Mouse (Mus musculus): ENCODE measurements around the gene Sec14l3.
"Not testable (repeated sequence)": the region's sequence is repeated elsewhere in the genome, so short reads cannot be mapped to it uniquely, and the experiment has no call there.

Sec14l3 gene

GRCm38 (mm10) chr11:4101851-4102250, 37.2 kb downstream of the Sec14l3 start:
- DNase-seq (ENCODE audit: low spot score in 2 of 2), result no peak

- DNase-seq (ENCODE audit: low spot score in 2 of 2), result no peak
Observed at GRCm38 (mm10) chr11:4103522-4103921, 38.9 kb downstream of the Sec14l3 start.

- no peak for DNase-seq (ENCODE audit: low spot score in 2 of 2)
Observed at GRCm38 (mm10) chr11:4104989-4105388, 40.3 kb downstream of the Sec14l3 start.

GRCm38 (mm10) chr11:4105444-4105843, 40.8 kb downstream of the Sec14l3 start:
- peak; percentile 61 to 67 for DNase-seq (ENCODE audit: low spot score in 2 of 2)

GRCm38 (mm10) chr11:4107901-4108300, 43.3 kb downstream of the Sec14l3 start:
- not testable (repeated sequence) for DNase-seq (ENCODE audit: low spot score in 2 of 2)

- no peak for DNase-seq (ENCODE audit: low spot score in 2 of 2)
Observed at GRCm38 (mm10) chr11:4108691-4109090, 44.0 kb downstream of the Sec14l3 start.

GRCm38 (mm10) chr11:4112033-4112432, 47.4 kb downstream of the Sec14l3 start:
- DNase-seq (ENCODE audit: low spot score in 2 of 2), result no peak

GRCm38 (mm10) chr11:4112861-4113260, 48.2 kb downstream of the Sec14l3 start:
- no peak for DNase-seq (ENCODE audit: low spot score in 2 of 2)

- no peak for DNase-seq (ENCODE audit: low spot score in 2 of 2)
Observed at GRCm38 (mm10) chr11:4113496-4113895, 48.9 kb downstream of the Sec14l3 start.

- DNase-seq (ENCODE audit: low spot score in 2 of 2), result no peak
Observed at GRCm38 (mm10) chr11:4113970-4114369, 49.3 kb downstream of the Sec14l3 start.

GRCm38 (mm10) chr11:4114541-4114940, 49.9 kb downstream of the Sec14l3 start:
- not testable (repeated sequence) for DNase-seq (ENCODE audit: low spot score in 2 of 2)

- peak in 1 of 2 experiments; percentile 46 for DNase-seq (ENCODE audit: low spot score in 2 of 2)
Observed at GRCm38 (mm10) chr11:4115407-4115806, 50.8 kb downstream of the Sec14l3 start.

GRCm38 (mm10) chr11:4116458-4117141, 52.0 kb downstream of the Sec14l3 start:
- peak in 1 of 2 experiments; percentile 77 for DNase-seq (ENCODE audit: low spot score in 2 of 2)

- DNase-seq (ENCODE audit: low spot score in 2 of 2), result peak in 1 of 2 experiments; percentile 43
Observed at GRCm38 (mm10) chr11:4117372-4118071, 52.9 kb downstream of the Sec14l3 start.

GRCm38 (mm10) chr11:4118081-4118921, 53.7 kb downstream of the Sec14l3 start:
- peak; percentile 82 to 86 for DNase-seq (ENCODE audit: low spot score in 2 of 2)

GRCm38 (mm10) chr11:4119635-4120034, 55.0 kb downstream of the Sec14l3 start:
- DNase-seq (ENCODE audit: low spot score in 2 of 2), result no peak

- no peak for DNase-seq (ENCODE audit: low spot score in 2 of 2)
Observed at GRCm38 (mm10) chr11:4121691-4122090, 57.0 kb downstream of the Sec14l3 start.

- DNase-seq (ENCODE audit: low spot score in 2 of 2), result no peak
Observed at GRCm38 (mm10) chr11:4122226-4122625, 57.6 kb downstream of the Sec14l3 start.

GRCm38 (mm10) chr11:4122742-4123579, 58.3 kb downstream of the Sec14l3 start, which contains the start of gene Sec14l2:
Sec14l2 (minus strand) TSS chr11:4123415.
- no peak for DNase-seq (ENCODE audit: low spot score in 2 of 2)

- DNase-seq (ENCODE audit: low spot score in 2 of 2), result peak; percentile 34 to 54
Observed at GRCm38 (mm10) chr11:4123922-4124321, 59.3 kb downstream of the Sec14l3 start.

GRCm38 (mm10) chr11:4127059-4127458, 62.4 kb downstream of the Sec14l3 start:
- no peak for DNase-seq (ENCODE audit: low spot score in 2 of 2)

Measured in right cerebral cortex, adult 2 months (tissue).